Mouse (Mus musculus) limb, embryonic 15.5 days (tissue): ENCODE results near the gene Ralgapa1. TPM values are rescaled to one million over a fixed set of nuclear protein-coding genes. Genes with fewer than 3 reads are reported as not detected.
"Not testable (repeated sequence)": the region's sequence is repeated elsewhere in the genome, so short reads cannot be mapped to it uniquely, and the experiment has no call there.

Experiments used
- ATAC-seq: fragments of 200-750 bp; cut with Nextera tagmentation; 2 replicates; pipeline ENCODE4 v1.8.0; 2017; ENCODE audit warnings: low read depth, moderate TSS enrichment; ENCODE audit not compliant: insufficient number of reproducible peaks, low FRiP score, low TSS enrichment
- H3K27ac ChIP-seq: fragments of 300-500 bp; sonication (generic); 2 replicates; pipeline ENCODE4 v1.5.1; 2015; ENCODE audit warnings: moderate library complexity, mild to moderate bottlenecking, inconsistent platforms
- H3K27me3 ChIP-seq: fragments of 300-500 bp; sonication (generic); 2 replicates; pipeline ENCODE4 v1.6.1; 2015; ENCODE audit warnings: inconsistent platforms
- H3K36me3 ChIP-seq: fragments of 300-500 bp; sonication (generic); 2 replicates; pipeline ENCODE4 v1.6.1; 2015; ENCODE audit warnings: inconsistent platforms
- H3K4me1 ChIP-seq: fragments of 300-500 bp; sonication (generic); 2 replicates; pipeline ENCODE4 v1.6.1; 2015; ENCODE audit warnings: inconsistent platforms
- H3K4me2 ChIP-seq: fragments of 300-500 bp; sonication (generic); 2 replicates; pipeline ENCODE4 v1.6.1; 2015; ENCODE audit warnings: mild to moderate bottlenecking, inconsistent platforms
- H3K4me3 ChIP-seq: fragments of 300-500 bp; sonication (generic); 2 replicates; pipeline ENCODE4 v1.5.1; 2015; ENCODE audit warnings: mild to moderate bottlenecking, inconsistent platforms
- H3K9ac ChIP-seq: fragments of 300-500 bp; sonication (generic); 2 replicates; pipeline ENCODE4 v1.6.1; 2015; ENCODE audit warnings: inconsistent platforms
- H3K9me3 ChIP-seq: fragments of 300-500 bp; sonication (generic); 2 replicates; pipeline ENCODE4 v1.6.1; 2016; ENCODE audit warnings: inconsistent platforms
- WGBS: fragments of 180-500 bp; shearing (Covaris S2); methylation state at CpG from one replicate; pipeline ENCODE4 v1.1.7; 2015; 5-methylcytosine and 5-hydroxymethylcytosine counted together
- polyA plus RNA-seq: library from polyadenylated mRNA; unstranded; fragments of >200 nt; fragmentation: Nextera tagmentation; extraction: Ambion mirVana; gene quantifications from 2 replicates; pipeline ENCODE4 v1.2.1, GENCODE M21; 2015

Gene Ralgapa1
- polyA plus RNA-seq, 1 experiment from 2014 or later, result 19.0 TPM

DNA sequence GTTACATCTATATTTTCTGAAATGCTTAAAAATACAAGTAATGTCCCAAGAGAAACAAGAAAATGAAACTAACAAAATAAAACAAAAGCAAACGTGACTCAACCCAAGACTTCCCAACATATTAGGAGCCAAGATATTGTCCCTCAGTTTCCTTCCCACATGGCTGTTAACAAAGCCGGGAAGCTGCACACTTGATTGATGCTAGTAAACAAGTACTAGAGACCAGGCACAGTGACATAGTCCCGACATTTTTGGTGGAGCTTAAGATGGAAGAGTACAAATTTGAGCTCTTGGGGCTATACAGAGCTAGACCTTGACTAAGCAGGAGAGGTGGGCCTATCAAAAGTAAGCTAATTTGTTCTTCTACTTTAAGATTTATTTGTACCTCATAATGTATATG is 23.9 kb downstream of the Ralgapa1 start:
- Histone ChIP-seq H3K9me3 (no peaks in the 10 kb centered on the region), H3K27ac (no peak overlapping the region), H3K4me1 (no peaks in the 10 kb centered on the region), H3K36me3 (peaks cover 9% of the 10 kb centered on the region; the same call in 1 of the 2 replicates), H3K4me3 (no peak overlapping the region), H3K9ac (no peak overlapping the region), H3K27me3 (no peaks in the 10 kb centered on the region), H3K4me2 (no peak overlapping the region)
- WGBS, result 80% methylated on average over 3 of the region's 3 CpGs
- no peak for ATAC-seq

DNA sequence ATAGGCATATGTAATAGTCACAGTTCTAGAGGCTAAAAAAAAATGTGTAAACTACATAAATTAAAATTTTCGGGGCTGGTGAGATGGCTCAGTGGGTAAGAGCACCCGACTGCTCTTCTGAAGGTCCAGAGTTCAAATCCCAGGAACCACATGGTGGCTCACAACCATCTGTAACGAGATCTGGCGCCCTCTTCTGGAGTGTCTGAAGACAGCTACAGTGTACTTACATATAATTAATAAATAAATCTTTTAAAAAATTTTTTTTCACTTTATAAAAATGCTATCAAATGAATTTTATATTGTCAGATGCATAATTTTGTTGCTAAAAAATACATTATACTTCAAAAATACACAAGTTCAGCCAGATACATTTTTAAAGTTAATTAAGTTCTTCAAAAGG is 26.5 kb downstream of the Ralgapa1 start:
- H3K36me3 ChIP-seq, H3K4me2 ChIP-seq, H3K27ac ChIP-seq, H3K9me3 ChIP-seq, H3K4me3 ChIP-seq, H3K27me3 ChIP-seq, H3K9ac ChIP-seq, ATAC-seq, H3K4me1 ChIP-seq: not testable (repeated sequence)
- WGBS, result 83% methylated on average over 4 of the region's 4 CpGs

DNA sequence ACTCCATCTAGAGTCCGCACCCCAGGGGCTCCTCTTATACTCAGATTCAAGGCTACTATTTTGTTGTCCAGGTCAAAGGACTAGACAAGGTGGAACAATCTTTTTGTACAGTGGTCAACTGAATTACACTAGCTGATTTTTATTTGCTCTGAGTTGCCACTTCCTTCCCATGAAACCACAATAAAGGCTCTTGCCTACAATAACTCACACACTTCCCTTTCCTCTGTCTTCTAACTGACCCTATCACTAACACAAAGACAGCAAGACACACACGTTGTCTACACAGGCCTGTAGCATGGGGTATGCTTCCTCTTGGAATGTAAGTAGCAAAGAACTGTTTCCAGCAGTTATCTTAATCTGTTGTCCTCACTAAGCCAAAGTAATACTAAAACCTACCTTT is 35.7 kb downstream of the Ralgapa1 start:
- Histone ChIP-seq H3K36me3 (peaks cover 27% of the 10 kb centered on the region), H3K4me1 (no peaks in the 10 kb centered on the region), H3K27me3 (no peaks in the 10 kb centered on the region), H3K4me3 (no peak overlapping the region), H3K9ac (no peak overlapping the region), H3K4me2 (no peak overlapping the region), H3K9me3 (no peaks in the 10 kb centered on the region), H3K27ac (no peak overlapping the region)
- no peak for ATAC-seq
- 79% methylated on average over 2 of the region's 2 CpGs for WGBS

DNA sequence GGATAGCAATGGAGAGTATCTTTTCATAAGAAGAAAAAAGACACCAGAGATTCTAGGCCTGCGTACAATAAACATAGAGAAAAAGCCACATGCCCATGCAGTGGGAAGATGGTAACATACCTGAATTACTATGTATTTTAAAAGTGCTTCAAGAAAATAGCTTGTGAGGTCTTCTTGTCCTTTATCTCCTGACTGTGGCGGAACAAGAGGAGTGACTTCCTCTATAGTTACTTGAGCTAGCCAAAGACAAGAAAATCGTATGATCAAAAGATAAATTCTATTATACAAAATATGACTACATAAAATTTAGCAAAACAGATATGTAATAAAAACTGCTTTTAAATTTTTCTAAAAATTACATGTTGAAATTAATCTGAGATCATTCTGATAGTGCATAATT is 38.3 kb downstream of the Ralgapa1 start:
- no peak overlapping the region for H3K4me2 ChIP-seq
- no peak for ATAC-seq
- H3K27me3 ChIP-seq, result no peaks in the 10 kb centered on the region
- no peak overlapping the region for H3K9ac ChIP-seq
- WGBS, result 86% methylated on average over 3 of the region's 3 CpGs
- H3K9me3 ChIP-seq, result no peaks in the 10 kb centered on the region
- H3K36me3 ChIP-seq, result peaks cover 27% of the 10 kb centered on the region
- no peak overlapping the region for H3K27ac ChIP-seq
- no peak overlapping the region for H3K4me3 ChIP-seq
- no peaks in the 10 kb centered on the region for H3K4me1 ChIP-seq

DNA sequence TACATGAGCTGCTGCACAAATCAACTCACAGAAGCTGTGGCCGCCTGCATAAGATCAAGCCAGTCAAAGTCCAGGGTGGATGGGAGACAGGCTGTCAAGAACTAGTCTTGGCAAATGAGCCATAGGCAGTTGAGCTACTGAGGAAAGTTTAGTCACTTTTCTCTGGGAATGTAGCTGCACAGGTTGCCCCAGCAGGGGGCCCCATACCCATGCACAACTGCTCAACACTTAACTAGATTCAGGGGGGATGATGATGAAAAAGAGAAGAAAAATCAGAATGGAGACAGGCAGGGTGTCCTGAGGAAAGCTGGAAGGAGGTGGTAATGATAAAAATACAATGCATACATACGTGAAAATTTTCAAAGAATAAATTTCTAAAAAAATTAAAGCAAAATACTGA is 42.7 kb downstream of the Ralgapa1 start:
- WGBS, result 90% methylated on average over 2 of the region's 2 CpGs
- ATAC-seq, result no peak
- H3K9ac ChIP-seq, result no peak overlapping the region
- no peaks in the 10 kb centered on the region for H3K9me3 ChIP-seq
- H3K4me1 ChIP-seq, result no peaks in the 10 kb centered on the region
- peaks cover 27% of the 10 kb centered on the region for H3K36me3 ChIP-seq
- H3K4me2 ChIP-seq, result no peak overlapping the region
- H3K27ac ChIP-seq, result no peak overlapping the region
- H3K27me3 ChIP-seq, result no peaks in the 10 kb centered on the region
- no peak overlapping the region for H3K4me3 ChIP-seq

DNA sequence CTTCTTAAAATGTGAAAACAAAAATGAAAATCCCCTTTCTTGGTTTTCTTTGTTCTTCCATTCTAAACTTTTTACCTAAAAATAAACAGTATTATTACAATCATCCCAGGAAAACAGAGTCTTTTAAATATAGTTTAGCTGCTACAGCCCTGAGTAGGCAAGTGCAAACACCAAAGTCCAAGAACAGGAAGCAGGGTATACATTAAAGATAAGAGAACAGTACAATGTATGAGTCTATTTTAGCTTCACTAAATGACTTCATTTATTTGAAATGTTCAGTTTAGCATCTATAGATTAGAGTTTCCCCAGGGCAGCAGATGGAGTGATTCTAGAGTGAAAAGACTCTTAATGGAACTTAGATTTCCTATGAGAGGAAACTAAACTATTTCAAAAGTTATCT is 43.6 kb downstream of the Ralgapa1 start:
- ATAC-seq, result no peak
- Histone ChIP-seq H3K9me3 (no peaks in the 10 kb centered on the region), H3K4me1 (no peaks in the 10 kb centered on the region), H3K27ac (no peak overlapping the region), H3K36me3 (peaks cover 27% of the 10 kb centered on the region), H3K9ac (no peak overlapping the region), H3K4me3 (no peak overlapping the region), H3K4me2 (no peak overlapping the region), H3K27me3 (no peaks in the 10 kb centered on the region)

DNA sequence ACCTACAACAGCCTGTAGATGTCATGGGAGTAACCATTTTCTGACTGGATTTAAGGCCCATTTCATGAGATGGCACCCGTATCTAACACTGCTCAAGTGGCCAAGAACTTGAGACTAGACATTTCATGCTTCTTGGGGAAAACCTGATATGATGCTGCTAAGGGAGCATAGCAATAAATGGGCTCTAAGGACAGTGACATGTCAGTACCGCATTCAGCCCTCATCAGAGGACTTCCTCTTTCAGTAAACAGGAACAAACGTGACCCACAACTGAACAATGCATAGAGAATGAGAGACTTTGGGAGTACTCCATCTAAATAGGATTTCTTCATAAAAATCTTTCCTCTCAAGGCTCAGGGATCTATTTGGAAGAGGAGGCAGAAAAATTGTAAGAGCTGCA is 46.7 kb downstream of the Ralgapa1 start:
- H3K27me3 ChIP-seq, result no peaks in the 10 kb centered on the region
- H3K4me3 ChIP-seq, result no peak overlapping the region
- no peak overlapping the region for H3K4me2 ChIP-seq
- no peaks in the 10 kb centered on the region for H3K9me3 ChIP-seq
- H3K9ac ChIP-seq, result no peak overlapping the region
- no peaks in the 10 kb centered on the region for H3K4me1 ChIP-seq
- peaks cover 24% of the 10 kb centered on the region for H3K36me3 ChIP-seq
- 90% methylated on average over 3 of the region's 3 CpGs for WGBS
- no peak overlapping the region for H3K27ac ChIP-seq
- no peak for ATAC-seq

DNA sequence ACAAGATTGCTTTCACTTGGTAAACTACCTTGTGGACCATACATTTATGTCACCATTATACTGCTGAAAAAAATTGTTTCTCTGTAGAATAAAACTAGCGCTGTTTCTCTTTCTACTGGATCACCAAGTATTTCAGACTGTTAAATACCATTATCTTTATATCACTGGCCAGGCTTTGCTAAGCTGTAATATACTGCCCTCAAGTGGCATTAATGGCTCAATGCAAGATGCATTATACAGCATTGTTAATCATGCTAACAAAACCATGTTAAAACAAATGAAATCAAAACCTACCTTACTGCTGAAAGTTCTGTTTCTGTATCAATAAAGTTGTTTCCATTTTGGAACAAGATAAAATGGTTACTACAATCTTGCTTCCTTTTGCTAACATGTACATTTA is 100.6 kb downstream of the Ralgapa1 start:
- H3K4me3 ChIP-seq, result no peak overlapping the region
- H3K36me3 ChIP-seq, result peaks cover 30% of the 10 kb centered on the region
- ATAC-seq, result no peak
- WGBS, result 62% methylated on average over 1 of the region's 1 CpGs
- H3K9me3 ChIP-seq, result no peaks in the 10 kb centered on the region
- no peaks in the 10 kb centered on the region for H3K27me3 ChIP-seq
- no peak overlapping the region for H3K27ac ChIP-seq
- H3K4me1 ChIP-seq, result no peaks in the 10 kb centered on the region
- H3K9ac ChIP-seq, result no peak overlapping the region
- no peak overlapping the region for H3K4me2 ChIP-seq

DNA sequence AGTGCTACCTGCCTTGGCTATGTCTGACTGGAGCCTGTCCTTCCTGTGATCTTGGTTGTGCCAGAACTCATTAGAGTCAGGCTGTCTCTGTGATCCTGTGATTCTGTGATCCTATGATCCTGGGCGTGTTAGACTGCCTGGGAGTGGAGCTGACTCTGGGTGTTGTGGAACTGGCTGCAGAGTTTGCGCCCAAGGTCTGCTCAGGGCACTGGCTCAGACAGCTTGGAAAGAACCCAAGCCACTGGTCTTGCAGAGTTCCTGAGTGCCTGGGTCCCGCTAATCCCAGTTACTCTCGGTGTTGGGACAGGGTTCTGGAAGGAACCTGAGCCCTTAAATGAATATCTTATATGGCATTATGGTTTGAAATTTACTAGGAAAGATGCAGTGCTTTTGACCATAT is 115.1 kb downstream of the Ralgapa1 start:
- H3K4me2 ChIP-seq, result no peak overlapping the region
- H3K4me3 ChIP-seq, result no peak overlapping the region
- WGBS, result 94% methylated on average over 4 of the region's 4 CpGs
- ATAC-seq, result no peak
- H3K36me3 ChIP-seq, result peaks cover 27% of the 10 kb centered on the region
- no peaks in the 10 kb centered on the region for H3K4me1 ChIP-seq
- H3K27me3 ChIP-seq, result no peaks in the 10 kb centered on the region
- no peak overlapping the region for H3K27ac ChIP-seq
- H3K9ac ChIP-seq, result no peak overlapping the region
- no peaks in the 10 kb centered on the region for H3K9me3 ChIP-seq

DNA sequence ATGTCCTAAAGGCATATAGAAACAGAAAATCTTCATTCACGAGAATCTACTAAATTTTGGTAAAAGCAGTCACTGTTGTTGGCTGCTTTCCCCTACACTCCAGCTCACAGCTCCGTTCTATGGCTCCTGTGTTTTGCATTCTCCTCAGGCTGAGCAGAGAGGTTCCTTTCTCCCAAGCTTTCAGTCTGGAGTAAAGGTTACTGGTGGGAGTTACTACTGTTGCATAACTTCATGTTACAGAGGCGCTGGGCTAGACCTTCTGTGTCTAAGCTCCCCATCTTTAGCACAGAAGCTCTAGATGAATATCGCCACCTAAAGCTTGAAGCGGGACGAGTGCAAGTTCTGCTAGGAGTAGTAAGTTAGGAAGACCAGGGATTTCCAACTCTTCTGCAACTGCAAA is 154.3 kb downstream of the Ralgapa1 start:
- no peak for ATAC-seq
- no peak overlapping the region for H3K4me2 ChIP-seq
- H3K27me3 ChIP-seq, result no peaks in the 10 kb centered on the region
- H3K27ac ChIP-seq, result no peak overlapping the region
- H3K9ac ChIP-seq, result no peak overlapping the region
- no peak overlapping the region for H3K4me3 ChIP-seq
- H3K4me1 ChIP-seq, result no peaks in the 10 kb centered on the region
- WGBS, result 80% methylated on average over 6 of the region's 6 CpGs
- no peaks in the 10 kb centered on the region for H3K9me3 ChIP-seq
- H3K36me3 ChIP-seq, result peaks cover 3% of the 10 kb centered on the region; the same call in 1 of the 2 replicates

DNA sequence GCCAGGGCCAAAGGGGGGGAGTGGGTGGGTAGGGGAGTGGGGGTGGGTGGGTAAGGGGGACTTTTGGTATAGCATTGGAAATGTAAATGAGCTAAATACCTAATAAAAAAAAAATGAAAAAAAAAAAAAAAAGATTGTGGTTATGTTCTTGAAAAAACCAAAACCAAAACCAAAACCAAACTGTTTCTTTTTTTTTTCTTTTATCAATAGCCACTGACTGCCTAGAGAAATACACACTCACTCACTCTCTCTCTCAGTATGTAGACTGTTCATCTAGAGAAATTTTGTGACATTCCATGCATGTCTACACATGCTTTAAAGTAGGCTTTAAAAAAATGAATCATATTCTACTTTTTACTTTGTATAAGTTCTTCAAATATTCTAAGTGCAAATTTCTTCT is 157.8 kb downstream of the Ralgapa1 start:
- H3K9me3 ChIP-seq, H3K27me3 ChIP-seq, H3K9ac ChIP-seq, H3K4me3 ChIP-seq, H3K4me2 ChIP-seq, ATAC-seq, H3K4me1 ChIP-seq, H3K27ac ChIP-seq: not testable (repeated sequence)
- H3K36me3 ChIP-seq, result peaks cover 16% of the 10 kb centered on the region; the same call in 1 of the 2 replicates

DNA sequence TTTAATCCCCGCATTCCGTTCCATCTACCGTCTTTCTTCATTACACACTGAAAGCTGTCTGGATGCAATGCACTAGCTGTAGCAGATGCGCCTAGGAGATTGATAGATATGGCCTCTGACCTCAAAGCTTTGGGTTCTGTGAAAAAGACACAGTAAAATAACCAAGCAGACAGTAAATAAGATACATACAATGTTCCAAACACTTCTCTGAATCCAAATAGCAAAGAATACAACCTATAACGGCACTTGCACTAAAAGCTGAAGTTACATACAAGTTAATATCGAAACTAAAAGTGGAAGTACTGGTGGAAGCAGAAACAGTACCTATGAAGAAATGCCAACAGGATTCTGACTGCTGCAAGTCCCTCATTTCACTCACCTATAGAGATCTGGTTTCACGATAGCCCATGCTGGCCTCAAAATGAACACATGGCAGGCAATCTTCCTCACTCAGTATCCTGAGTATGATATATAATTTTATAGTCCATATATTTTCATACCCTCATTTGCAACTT is 172.9 kb downstream of the Ralgapa1 start:
- Histone ChIP-seq H3K27me3 (no peaks in the 10 kb centered on the region), H3K4me3 (no peak overlapping the region), H3K27ac (no peak overlapping the region), H3K9me3 (no peaks in the 10 kb centered on the region), H3K4me1 (no peaks in the 10 kb centered on the region), H3K36me3 (no peaks in the 10 kb centered on the region), H3K9ac (no peak overlapping the region), H3K4me2 (no peak overlapping the region)
- no peak for ATAC-seq
- WGBS, result 87% methylated on average over 7 of the region's 7 CpGs

DNA sequence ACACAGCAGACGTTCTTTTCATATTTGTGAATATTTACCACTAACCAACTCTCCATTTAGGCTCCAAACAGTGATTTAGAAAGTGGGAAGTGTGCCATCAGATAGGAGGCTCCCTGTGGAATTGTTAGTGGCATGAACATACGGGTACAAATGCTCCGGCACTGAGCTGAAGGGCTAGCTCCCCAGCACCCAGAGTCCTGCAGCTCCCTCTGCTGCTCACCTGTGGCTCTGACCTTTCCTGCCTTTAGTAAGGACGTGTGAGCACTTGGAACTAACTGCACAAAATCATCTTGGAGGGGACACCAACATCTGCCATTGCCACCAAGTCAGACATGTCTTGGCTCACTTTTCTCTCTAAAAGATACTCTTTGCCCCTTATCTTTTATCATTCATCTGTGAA is 194.3 kb downstream of the Ralgapa1 start:
- no peaks in the 10 kb centered on the region for H3K36me3 ChIP-seq
- H3K4me1 ChIP-seq, result no peaks in the 10 kb centered on the region
- no peaks in the 10 kb centered on the region for H3K9me3 ChIP-seq
- H3K9ac ChIP-seq, result no peak overlapping the region
- ATAC-seq, result no peak
- no peak overlapping the region for H3K4me3 ChIP-seq
- WGBS, result 41% methylated on average over 4 of the region's 4 CpGs
- no peak overlapping the region for H3K4me2 ChIP-seq
- H3K27me3 ChIP-seq, result no peaks in the 10 kb centered on the region
- no peak overlapping the region for H3K27ac ChIP-seq
